Mouse (Mus musculus): ENCODE results near the gene U2surp.

- TF ChIP-seq FLI1 (IDR thresholded peaks at IDR 0.05; ENCODE audit: low read length) (no peak), GATA1 (IDR thresholded peaks at IDR 0.05; ENCODE audit: borderline replicate concordance, low read length) (no peak)
These were observed 75.5 kb downstream of the U2surp start for GRCm38 (mm10) chr9:95436294-95436613.
